Mouse (Mus musculus): Measurements from ENCODE around the gene Kif2a. TPM values are rescaled to one million over a fixed set of nuclear protein-coding genes. Genes with fewer than 3 reads are reported as not detected.
"Not testable (repeated sequence)": the region's sequence is repeated elsewhere in the genome, so short reads cannot be mapped to it uniquely, and the experiment has no call there.

Kif2a gene
- polyA plus RNA-seq, 1 experiment from 2014 or later: 35.0 TPM

- no peak for TF ChIP-seq CTCF (IDR thresholded peaks at IDR 0.05)
- H3K27me3 ChIP-seq: no peaks in the 10 kb centered on the region
- in situ Hi-C loops (cut with MboI; ENCODE audit: low pct_unique_long_range_greater_than_20kb): no loop called here
- ATAC-seq (peak; percentile 97), DNase-seq (ENCODE audit: low read depth, low spot score) (peak; percentile 64)
- POLR2A ChIA-PET: interaction anchor here (0.5 to 1.1 kb wide), 2 partner anchors 10 to 27 kb away, joined by 3 to 6 read pairs; no protein-coding TSS in a partner anchor
- CTCF ChIA-PET: interaction anchor here (1.5 to 2.0 kb wide), 2 partner anchors 9 to 18 kb away, joined by 5 to 6 read pairs; no protein-coding TSS in a partner anchor
Observed at GRCm38 (mm10) chr13:106936256-106937137, 85.4 kb downstream of the Kif2a start, which contains the start of gene Ipo11. Gene Ipo11, minus strand, starts transcription at chr13:106936958.

DNA sequence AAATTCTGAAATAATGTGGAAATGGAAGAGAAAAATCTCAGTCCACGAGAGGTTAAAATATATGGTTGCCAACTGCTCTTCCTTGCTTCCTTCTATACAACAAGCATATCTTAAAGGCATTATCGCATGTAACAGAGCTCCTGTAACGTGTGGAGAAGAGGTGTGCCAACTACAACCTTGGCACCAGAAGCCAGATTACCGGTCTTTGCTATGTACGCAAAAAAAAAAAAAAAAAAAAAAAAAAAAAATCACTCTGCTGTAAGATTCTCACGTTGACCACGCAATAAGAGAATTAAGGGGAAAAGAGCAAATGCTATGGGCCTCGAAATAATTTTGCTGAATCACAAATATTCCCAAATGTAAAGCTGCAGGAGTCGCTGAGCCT is 86.1 kb downstream of the Kif2a start:
- CTCF ChIA-PET: interaction anchor here (1.1 to 2.0 kb wide), 3 partner anchors 9 to 17 kb away, joined by 3 to 6 read pairs (median 5); partner anchors contain the start of gene Dimt1
- POLR2A ChIA-PET: interaction anchor here (0.5 to 1.1 kb wide), 2 partner anchors 10 to 26 kb away, joined by 3 to 6 read pairs; no protein-coding TSS in a partner anchor
- ATAC-seq: no peak
- no peak for TF ChIP-seq CTCF (IDR thresholded peaks at IDR 0.05)
- DNase-seq (ENCODE audit: low read depth, low spot score): no peak
- in situ Hi-C loops (cut with MboI; ENCODE audit: low pct_unique_long_range_greater_than_20kb): no loop called here
- H3K27me3 ChIP-seq: no peaks in the 10 kb centered on the region

DNA sequence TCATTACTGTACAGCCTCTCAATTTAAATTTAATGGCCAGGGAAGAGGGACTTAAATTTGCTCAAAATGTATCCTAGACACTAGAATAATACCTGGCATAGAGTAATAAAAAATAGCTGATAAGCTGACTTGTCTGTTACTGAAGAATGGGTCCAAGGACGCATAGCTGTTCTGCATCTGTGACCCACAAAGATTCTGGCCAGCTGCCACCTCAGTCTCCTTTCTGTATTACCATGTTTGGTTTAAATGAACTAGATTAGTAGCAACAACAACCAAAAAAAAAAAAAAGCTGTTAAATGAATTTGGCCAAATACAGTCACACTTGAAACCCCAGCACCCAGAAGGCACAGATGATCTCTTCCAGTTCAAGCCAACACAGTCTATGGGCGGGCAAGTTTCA is 92.7 kb downstream of the Kif2a start:
- ChIA-PET CTCF (interaction anchor here (1.8 to 2.2 kb wide), 2 partner anchors 18 to 21 kb away, joined by 4 read pairs; no protein-coding TSS in a partner anchor), POLR2A (no interaction called here)
- DNase-seq (ENCODE audit: low read depth, low spot score) (no peak), ATAC-seq (no peak)
- no peaks in the 10 kb centered on the region for H3K27me3 ChIP-seq
- in situ Hi-C loops (cut with MboI; ENCODE audit: low pct_unique_long_range_greater_than_20kb): no loop called here
- no peak for TF ChIP-seq CTCF (IDR thresholded peaks at IDR 0.05)

DNA sequence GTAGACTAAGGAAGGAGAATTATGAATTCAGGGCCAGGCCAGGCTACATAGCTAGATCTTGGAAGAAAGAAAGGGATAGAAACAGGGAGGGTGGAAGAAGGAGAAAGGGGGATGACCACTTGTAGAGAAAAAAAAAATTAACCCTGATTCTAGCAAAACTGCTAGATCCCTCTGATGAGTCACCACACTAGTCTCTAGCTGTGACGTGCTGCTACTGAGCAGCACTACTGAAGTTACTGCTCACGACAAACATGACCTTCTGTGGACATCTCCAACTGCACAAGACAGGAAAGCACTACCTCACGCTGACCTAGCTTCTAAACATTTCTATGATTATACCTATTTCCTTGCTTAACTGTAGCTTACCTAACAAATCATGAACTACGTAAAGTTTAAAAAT is 93.6 kb downstream of the Kif2a start:
- DNase-seq (ENCODE audit: low read depth, low spot score): no peak
- in situ Hi-C loops (cut with MboI; ENCODE audit: low pct_unique_long_range_greater_than_20kb): no loop called here
- ChIA-PET POLR2A (no interaction called here), CTCF (interaction anchor here (1.8 to 2.2 kb wide), 2 partner anchors 17 to 20 kb away, joined by 4 read pairs; no protein-coding TSS in a partner anchor)
- no peak for TF ChIP-seq CTCF (IDR thresholded peaks at IDR 0.05)
- no peaks in the 10 kb centered on the region for H3K27me3 ChIP-seq
- ATAC-seq: no peak

DNA sequence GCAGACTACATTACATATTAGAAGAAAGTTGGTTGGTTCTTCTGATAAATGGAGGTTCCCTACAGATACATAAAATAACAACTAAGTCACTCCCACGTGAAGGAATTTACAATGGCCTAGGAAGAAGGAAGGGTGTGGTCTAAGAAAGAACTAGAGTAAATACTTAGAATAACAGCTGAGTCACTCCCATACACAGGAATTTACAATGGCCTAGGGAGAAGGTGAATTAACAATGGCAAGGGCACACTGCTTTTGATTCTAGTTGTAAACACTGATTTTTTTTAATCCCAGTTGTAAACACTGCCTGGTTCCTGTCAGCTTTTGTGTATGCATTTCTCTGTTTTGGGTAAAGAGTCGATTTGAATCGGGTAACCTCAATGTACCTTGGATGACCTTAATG is 96.0 kb downstream of the Kif2a start:
- in situ Hi-C loops (cut with MboI; ENCODE audit: low pct_unique_long_range_greater_than_20kb); CTCF ChIA-PET; DNase-seq (ENCODE audit: low read depth, low spot score); ATAC-seq; H3K27me3 ChIP-seq; POLR2A ChIA-PET: not testable (repeated sequence)

DNA sequence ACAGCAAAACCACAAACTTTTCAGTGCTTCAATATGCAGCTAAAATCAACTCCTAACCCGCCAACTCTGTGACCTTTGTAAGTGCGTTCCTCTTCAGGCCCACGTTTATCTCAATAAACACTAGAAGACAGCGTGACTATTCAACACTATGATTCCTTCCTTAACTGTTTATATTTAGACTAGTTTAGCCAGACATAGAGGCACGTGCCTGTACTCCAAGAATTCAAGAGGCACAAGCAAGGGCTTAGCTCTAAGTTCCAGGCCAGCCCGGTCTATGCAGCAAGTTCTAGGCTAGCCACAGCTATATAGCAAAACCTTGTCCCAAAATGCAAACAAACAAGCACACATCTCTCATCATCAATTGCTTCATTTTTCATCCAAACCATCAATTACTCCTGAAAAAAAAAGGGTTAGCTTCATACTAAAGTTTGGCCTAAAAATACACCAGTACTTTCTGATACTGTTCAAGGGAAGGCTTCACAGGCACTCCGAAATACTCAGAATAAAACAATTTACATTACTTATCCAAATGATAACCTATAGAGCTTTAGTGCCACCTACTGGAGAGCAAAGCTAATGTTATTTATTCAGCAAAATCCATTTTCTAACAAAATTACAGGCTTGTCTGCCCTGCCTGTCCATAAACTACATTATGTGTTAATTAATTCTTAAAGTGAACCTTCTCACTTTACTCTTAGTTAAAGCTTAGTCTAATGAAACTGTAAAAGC is 103.4 kb downstream of the Kif2a start:
- no peaks in the 10 kb centered on the region for H3K27me3 ChIP-seq
- ChIA-PET POLR2A (interaction anchor here (0.9 kb wide), 1 partner anchor 9 kb away, joined by 3 read pairs; no protein-coding TSS in a partner anchor), CTCF (interaction anchor here (0.7 to 1.6 kb wide), 10 partner anchors 9 to 34 kb away, joined by 3 to 6 read pairs (median 4); no protein-coding TSS in a partner anchor)
- in situ Hi-C loops (cut with MboI; ENCODE audit: low pct_unique_long_range_greater_than_20kb): no loop called here
- ATAC-seq: no peak
- no peak for DNase-seq (ENCODE audit: low read depth, low spot score)
- TF ChIP-seq CTCF (IDR thresholded peaks at IDR 0.05): peak; percentile 38

GRCm38 (mm10) chr13:106913125-106913736 is 108.7 kb downstream of the Kif2a start:
- TF ChIP-seq CTCF (IDR thresholded peaks at IDR 0.05): no peak
- DNase-seq (ENCODE audit: low read depth, low spot score) (no peak), ATAC-seq (no peak)
- in situ Hi-C loops (cut with MboI; ENCODE audit: low pct_unique_long_range_greater_than_20kb): no loop called here
- H3K27me3 ChIP-seq: no peaks in the 10 kb centered on the region
- POLR2A ChIA-PET: no interaction called here
- CTCF ChIA-PET: no interaction called here

GRCm38 (mm10) chr13:106910096-106910495 is 111.8 kb downstream of the Kif2a start:
- H3K27me3 ChIP-seq: no peaks in the 10 kb centered on the region
- in situ Hi-C loops (cut with MboI; ENCODE audit: low pct_unique_long_range_greater_than_20kb): no loop called here
- no peak for TF ChIP-seq CTCF (IDR thresholded peaks at IDR 0.05)
- no peak for ATAC-seq
- CTCF ChIA-PET: interaction anchor here (0.7 to 1.4 kb wide), 4 partner anchors 8 to 34 kb away, joined by 3 to 6 read pairs (median 4); no protein-coding TSS in a partner anchor
- DNase-seq (ENCODE audit: low read depth, low spot score): no peak
- POLR2A ChIA-PET: interaction anchor here (1.1 to 1.2 kb wide), 2 partner anchors 8 to 26 kb away, joined by 3 read pairs; no protein-coding TSS in a partner anchor

Other genes with a start within 250 kb of the Kif2a start
- gene Ipo11, start 85.2 kb downstream of the Kif2a start, polyA plus RNA-seq (2021): 29.7 TPM
- gene Dimt1, start 75.0 kb downstream of the Kif2a start, polyA plus RNA-seq (2021): 26.1 TPM